Mouse (Mus musculus): ENCODE measurements around the gene Foxp4. TPM values are rescaled to one million over a fixed set of nuclear protein-coding genes. Genes with fewer than 3 reads are reported as not detected.

Gene Foxp4
- polyA plus RNA-seq, 1 experiment from 2014 or later: 28.1 TPM

DNA sequence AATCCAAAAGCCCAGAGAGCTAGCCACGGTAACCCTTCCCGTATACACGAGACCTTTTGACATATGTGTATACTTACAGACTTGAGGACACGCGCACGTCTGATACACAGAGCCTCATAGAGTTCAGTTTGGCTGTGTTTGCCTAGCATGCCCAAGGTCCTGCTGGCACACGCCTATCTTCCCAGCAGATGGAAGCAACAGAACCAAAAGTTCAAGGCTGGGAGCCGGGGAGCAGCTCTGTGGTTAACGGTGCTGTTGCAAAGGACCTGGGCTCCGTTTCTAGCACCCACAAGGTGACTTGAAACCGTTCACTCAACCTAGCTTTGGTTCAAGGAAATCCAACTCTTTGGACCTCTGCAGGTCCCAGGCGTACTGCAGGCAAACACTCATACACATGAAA, 25.0 kb upstream of the Foxp4 start:
- Histone ChIP-seq H3K4me3 (no peak overlapping the region), H3K4me1 (peaks cover 51% of the 10 kb centered on the region), H3K27ac (replicated peaks) (no peak overlapping the region), H3K9me3 (no peaks in the 10 kb centered on the region), H3K27me3 (replicated peaks; ENCODE audit: low read depth, poor library complexity, severe bottlenecking) (peaks cover 68% of the 10 kb centered on the region), H3K36me3 (replicated peaks) (no peaks in the 10 kb centered on the region)
- no peak for DNase-seq (ENCODE audit: low spot score)
- WGBS: 93% methylated on average over 12 of the region's 12 CpGs

GRCm38 (mm10) chr17:47948753-47949152, 24.3 kb upstream of the Foxp4 start:
- WGBS: 79% methylated on average over 5 of the region's 5 CpGs
- Histone ChIP-seq H3K4me3 (no peak overlapping the region), H3K9me3 (no peaks in the 10 kb centered on the region), H3K36me3 (replicated peaks) (no peaks in the 10 kb centered on the region), H3K27ac (replicated peaks) (no peak overlapping the region), H3K27me3 (replicated peaks; ENCODE audit: low read depth, poor library complexity, severe bottlenecking) (peaks cover 66% of the 10 kb centered on the region), H3K4me1 (peaks cover 57% of the 10 kb centered on the region)
- no peak for DNase-seq (ENCODE audit: low spot score)

DNA sequence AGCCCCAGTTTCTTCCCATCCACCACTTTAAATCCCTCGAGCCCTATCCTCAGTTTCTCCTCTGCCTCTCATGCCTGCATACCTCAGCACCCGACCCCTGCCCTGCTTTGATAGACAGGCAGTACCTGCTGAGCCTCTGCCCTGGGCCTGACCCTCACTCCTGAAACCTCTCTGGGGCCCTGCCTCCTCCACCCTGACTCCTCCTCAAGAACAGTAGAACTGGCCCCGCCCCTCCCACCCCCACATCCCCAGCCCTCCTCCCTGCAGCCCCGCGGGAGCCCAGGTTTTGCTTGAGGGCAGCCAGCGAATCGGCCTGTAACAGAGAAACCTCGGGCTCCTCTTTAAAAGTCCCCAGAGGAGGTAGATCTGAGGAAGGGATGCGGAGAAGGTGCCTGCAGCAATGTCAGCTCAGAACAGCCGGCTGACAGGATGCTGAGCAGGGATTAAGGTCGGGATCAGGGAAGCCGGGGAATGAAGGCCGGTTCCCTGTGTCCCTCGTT, 22.5 kb upstream of the Foxp4 start:
- WGBS: 1% methylated on average over 14 of the region's 14 CpGs
- peak overlapping the region; percentile 79 for H3K27ac ChIP-seq (replicated peaks)
- H3K4me1 ChIP-seq: peaks cover 58% of the 10 kb centered on the region
- peak overlapping the region; percentile 44 for H3K4me3 ChIP-seq
- peak; percentile 78 for DNase-seq (ENCODE audit: low spot score)
- H3K9me3 ChIP-seq: no peaks in the 10 kb centered on the region
- H3K36me3 ChIP-seq (replicated peaks): no peaks in the 10 kb centered on the region
- peaks cover 49% of the 10 kb centered on the region for H3K27me3 ChIP-seq (replicated peaks; ENCODE audit: low read depth, poor library complexity, severe bottlenecking)

DNA sequence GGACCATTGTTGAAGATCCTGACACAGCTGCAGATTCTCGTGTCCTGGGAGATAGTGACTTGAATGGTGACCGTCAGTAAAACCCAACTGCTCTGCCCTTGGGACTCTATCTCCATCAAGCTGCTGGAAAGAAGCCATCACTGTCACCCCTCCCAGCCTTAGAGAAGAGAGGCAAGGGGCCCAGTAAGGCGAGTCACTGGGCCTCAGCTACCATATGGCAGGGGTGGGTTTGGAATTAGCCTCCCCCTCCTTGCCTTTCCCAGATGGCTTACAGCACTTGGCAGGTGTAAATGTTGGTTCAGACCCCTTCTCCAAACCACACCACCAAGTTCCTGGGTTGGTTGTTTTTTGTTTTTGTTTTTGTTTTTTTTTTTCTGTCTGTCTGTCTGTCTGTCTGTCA, 21.7 kb upstream of the Foxp4 start:
- Histone ChIP-seq H3K27ac (replicated peaks) (no peak overlapping the region), H3K4me3 (no peak overlapping the region), H3K9me3 (no peaks in the 10 kb centered on the region), H3K4me1 (peaks cover 56% of the 10 kb centered on the region), H3K27me3 (replicated peaks; ENCODE audit: low read depth, poor library complexity, severe bottlenecking) (peaks cover 51% of the 10 kb centered on the region), H3K36me3 (replicated peaks) (no peaks in the 10 kb centered on the region)
- DNase-seq (ENCODE audit: low spot score): no peak
- WGBS: 84% methylated on average over 3 of the region's 3 CpGs

GRCm38 (mm10) chr17:47943103-47943870, 18.8 kb upstream of the Foxp4 start:
- Histone ChIP-seq H3K4me3 (no peak overlapping the region; the same call in 1 of the 2 replicates), H3K4me1 (peaks cover 62% of the 10 kb centered on the region), H3K9me3 (no peaks in the 10 kb centered on the region), H3K36me3 (replicated peaks) (no peaks in the 10 kb centered on the region), H3K27me3 (replicated peaks; ENCODE audit: low read depth, poor library complexity, severe bottlenecking) (peaks cover 41% of the 10 kb centered on the region), H3K27ac (replicated peaks) (no peak overlapping the region)
- WGBS: 33% methylated on average over 9 of the region's 9 CpGs
- peak; percentile 73 for DNase-seq (ENCODE audit: low spot score)

DNA sequence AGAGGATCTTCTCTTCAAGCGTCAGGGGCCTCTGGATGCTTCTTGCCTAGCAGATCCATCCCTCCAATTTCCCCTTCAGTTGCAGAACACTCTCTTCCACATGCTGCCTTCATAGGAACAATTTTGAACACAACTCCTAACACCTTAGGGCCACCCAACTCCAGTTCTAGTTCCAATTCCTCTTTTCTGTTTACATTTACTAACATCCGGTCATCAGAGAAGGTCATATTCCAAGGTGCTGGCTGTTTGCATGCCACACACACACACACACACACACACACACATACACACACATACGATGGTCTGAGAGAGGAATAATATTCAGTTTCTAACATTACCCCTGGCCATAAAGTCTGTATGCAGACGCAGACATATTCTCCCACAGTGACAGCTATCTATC, 17.6 kb upstream of the Foxp4 start:
- no peaks in the 10 kb centered on the region for H3K9me3 ChIP-seq
- no peaks in the 10 kb centered on the region for H3K36me3 ChIP-seq (replicated peaks)
- DNase-seq (ENCODE audit: low spot score): no peak
- no peak overlapping the region for H3K4me3 ChIP-seq
- 77% methylated on average over 4 of the region's 4 CpGs for WGBS
- peak overlapping the region; percentile 46; the same call in 1 of the 2 replicates for H3K27ac ChIP-seq (replicated peaks)
- H3K4me1 ChIP-seq: peaks cover 61% of the 10 kb centered on the region
- peaks cover 28% of the 10 kb centered on the region for H3K27me3 ChIP-seq (replicated peaks; ENCODE audit: low read depth, poor library complexity, severe bottlenecking)

GRCm38 (mm10) chr17:47938839-47939238, 14.4 kb upstream of the Foxp4 start:
- Histone ChIP-seq H3K27me3 (replicated peaks; ENCODE audit: low read depth, poor library complexity, severe bottlenecking) (peaks cover 16% of the 10 kb centered on the region; the same call in 1 of the 2 replicates), H3K4me1 (peaks cover 44% of the 10 kb centered on the region), H3K27ac (replicated peaks) (no peak overlapping the region), H3K4me3 (no peak overlapping the region), H3K9me3 (no peaks in the 10 kb centered on the region), H3K36me3 (replicated peaks) (no peaks in the 10 kb centered on the region)
- DNase-seq (ENCODE audit: low spot score): no peak
- 75% methylated on average over 6 of the region's 6 CpGs for WGBS

DNA sequence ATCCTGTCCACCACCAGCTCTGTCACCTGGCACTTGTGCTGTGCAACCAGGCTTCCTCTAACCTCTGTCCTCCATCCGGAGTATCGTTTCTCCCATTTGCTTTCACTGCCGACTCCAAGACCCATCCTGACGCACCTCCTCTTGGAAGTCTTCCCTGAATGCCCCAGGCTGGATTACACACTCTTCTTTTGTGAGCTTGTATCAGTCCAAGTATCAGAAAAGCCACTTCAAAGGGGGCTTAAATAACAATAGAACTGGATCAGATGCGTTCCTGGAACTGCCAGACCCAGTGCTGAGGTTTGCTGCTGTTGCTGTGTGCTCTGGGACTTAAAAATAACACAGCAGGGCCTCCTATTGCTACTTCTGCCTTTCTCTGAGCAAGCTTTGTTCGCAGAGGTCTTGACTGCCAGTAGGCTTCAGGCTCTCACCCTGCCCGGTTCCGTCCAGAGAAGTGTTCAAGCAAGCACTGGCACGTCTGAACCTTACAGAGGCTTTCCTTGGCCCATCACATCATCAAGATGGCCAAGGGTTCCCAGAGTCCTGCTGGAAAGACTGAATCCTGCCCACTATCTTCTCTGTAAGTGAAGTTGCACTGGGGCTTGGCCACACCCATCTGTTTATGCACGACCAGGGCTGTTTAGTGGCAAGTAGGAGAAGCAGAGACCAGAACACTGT, 13.6 kb upstream of the Foxp4 start:
- H3K4me1 ChIP-seq: peaks cover 37% of the 10 kb centered on the region
- no peak overlapping the region for H3K4me3 ChIP-seq
- WGBS: 26% methylated on average over 10 of the region's 10 CpGs
- H3K27ac ChIP-seq (replicated peaks): peak overlapping the region; percentile 44; the same call in 1 of the 2 replicates
- peaks cover 16% of the 10 kb centered on the region; the same call in 1 of the 2 replicates for H3K27me3 ChIP-seq (replicated peaks; ENCODE audit: low read depth, poor library complexity, severe bottlenecking)
- DNase-seq (ENCODE audit: low spot score): no peak
- no peaks in the 10 kb centered on the region for H3K36me3 ChIP-seq (replicated peaks)
- no peaks in the 10 kb centered on the region for H3K9me3 ChIP-seq

GRCm38 (mm10) chr17:47936591-47936990, 12.1 kb upstream of the Foxp4 start:
- WGBS: 88% methylated on average over 4 of the region's 4 CpGs
- no peak for DNase-seq (ENCODE audit: low spot score)
- H3K4me1 ChIP-seq: peaks cover 24% of the 10 kb centered on the region

GRCm38 (mm10) chr17:47929431-47929830, 5.0 kb upstream of the Foxp4 start:
- Histone ChIP-seq H3K4me3 (no peak overlapping the region), H3K9me3 (0 out of 2 replicates have a peak, but pooled peaks cover 3% of the 10 kb centered on the region), H3K27me3 (replicated peaks; ENCODE audit: low read depth, poor library complexity, severe bottlenecking) (no peaks in the 10 kb centered on the region), H3K4me1 (peaks cover 40% of the 10 kb centered on the region), H3K27ac (replicated peaks) (no peak overlapping the region), H3K36me3 (replicated peaks) (peaks cover 4% of the 10 kb centered on the region; the same call in 1 of the 2 replicates)
- WGBS: 89% methylated on average over 4 of the region's 4 CpGs
- DNase-seq (ENCODE audit: low spot score): no peak

More at GRCm38 (mm10) chr17:47936591-47936990, 12.1 kb upstream of the Foxp4 start:
- Histone ChIP-seq H3K27me3 (replicated peaks; ENCODE audit: low read depth, poor library complexity, severe bottlenecking) (peaks cover 13% of the 10 kb centered on the region; the same call in 1 of the 2 replicates), H3K9me3 (no peaks in the 10 kb centered on the region), H3K27ac (replicated peaks) (no peak overlapping the region), H3K36me3 (replicated peaks) (no peaks in the 10 kb centered on the region), H3K4me3 (no peak overlapping the region)

- H3K9me3 ChIP-seq: 0 out of 2 replicates have a peak, but pooled peaks cover 3% of the 10 kb centered on the region
- peak overlapping the region; percentile 99 for H3K27ac ChIP-seq (replicated peaks)
- H3K4me3 ChIP-seq: peak overlapping the region; percentile 89
- H3K27me3 ChIP-seq (replicated peaks; ENCODE audit: low read depth, poor library complexity, severe bottlenecking): peaks cover 3% of the 10 kb centered on the region; the same call in 1 of the 2 replicates
- 17% methylated on average over 10 of the region's 10 CpGs for WGBS
- H3K36me3 ChIP-seq (replicated peaks): peaks cover 14% of the 10 kb centered on the region
- no peak for DNase-seq (ENCODE audit: low spot score)
- peaks cover 64% of the 10 kb centered on the region for H3K4me1 ChIP-seq
Measured at GRCm38 (mm10) chr17:47925988-47926387, 1.5 kb upstream of the Foxp4 start.

- H3K4me1 ChIP-seq: peaks cover 64% of the 10 kb centered on the region
- WGBS: under 1% methylated on average over 13 of the region's 13 CpGs
Measured at GRCm38 (mm10) chr17:47925340-47925926, 988 bp upstream of the Foxp4 start.

More at GRCm38 (mm10) chr17:47925340-47925926, 988 bp upstream of the Foxp4 start:
- Histone ChIP-seq H3K27ac (replicated peaks) (peak overlapping the region; percentile 99), H3K4me3 (peak overlapping the region; percentile 89), H3K27me3 (replicated peaks; ENCODE audit: low read depth, poor library complexity, severe bottlenecking) (peaks cover 9% of the 10 kb centered on the region; the same call in 1 of the 2 replicates), H3K9me3 (0 out of 2 replicates have a peak, but pooled peaks cover 3% of the 10 kb centered on the region), H3K36me3 (replicated peaks) (peaks cover 18% of the 10 kb centered on the region)
- no peak for DNase-seq (ENCODE audit: low spot score)

Data from embryonic facial prominence, embryonic 10.5 days (tissue).